Mouse (Mus musculus): Measurements from ENCODE around the gene Nap1l1. TPM values are rescaled to one million over a fixed set of nuclear protein-coding genes. Genes with fewer than 3 reads are reported as not detected.
"Not testable (repeated sequence)": the region's sequence is repeated elsewhere in the genome, so short reads cannot be mapped to it uniquely, and the experiment has no call there.

Gene Nap1l1
- polyA plus RNA-seq (2012; ENCODE audit: insufficient read depth, insufficient read length, low replicate concordance, missing spikeins): not detected in 2 replicates

DNA sequence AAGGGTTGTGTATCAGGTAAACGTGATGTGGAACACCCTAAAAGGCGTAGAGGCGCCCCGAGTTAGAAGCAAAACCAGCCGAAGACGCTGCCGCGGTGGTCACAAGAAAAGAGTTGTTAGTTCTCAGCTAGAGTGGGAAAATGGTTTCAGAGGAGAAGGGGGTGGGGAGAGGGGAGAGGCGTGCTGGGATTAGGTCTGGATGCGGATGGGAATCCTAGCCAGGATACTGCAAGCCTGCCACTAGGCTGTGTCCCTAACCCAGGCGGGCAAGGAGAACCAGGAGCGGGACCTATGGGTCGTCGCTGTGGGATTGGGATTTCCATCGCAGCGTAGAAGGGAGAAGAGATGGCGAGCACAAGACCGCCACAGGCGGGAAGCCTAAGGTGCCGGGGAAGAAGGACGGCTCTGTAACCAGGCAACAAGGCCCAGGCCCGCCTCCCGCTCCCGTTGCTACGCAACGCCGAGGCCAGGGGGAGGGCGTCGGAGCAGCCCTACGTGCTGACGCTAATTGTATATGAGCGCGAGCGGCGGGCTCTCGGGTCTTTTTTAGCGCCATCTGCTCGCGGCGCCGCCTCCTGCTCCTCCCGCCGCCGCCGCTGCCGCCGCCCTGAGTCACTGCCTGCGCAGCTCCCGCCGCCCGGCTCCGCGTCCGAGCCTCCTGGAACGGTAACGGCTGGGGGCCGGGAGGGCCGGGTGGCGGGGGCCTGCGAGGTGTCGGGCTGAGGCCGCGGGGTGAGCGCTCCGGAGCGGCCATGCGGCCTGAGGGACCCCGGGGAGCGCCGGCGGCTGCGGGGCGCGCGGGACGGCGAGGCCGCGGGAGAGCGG, at the start of gene Nap1l1:
TSS of gene Nap1l1 (plus strand) at position 538 of the 825 bp plus-strand sequence.
- Histone ChIP-seq H3K4me1 (ENCODE audit: control insufficient read depth, insufficient read depth, low read length) (0 out of 2 replicates have a peak, but pooled peaks cover 3% of the 10 kb centered on the region), H3K4me3 (ENCODE audit: insufficient read depth, low read depth, low read length) (peak within 1 kb of the TSS; percentile 99), H3K27ac (ENCODE audit: insufficient read depth, low read depth, low read length) (peak within 1 kb of the TSS; percentile 97)
- whole genome bisulfite sequencing: 2% methylated on average over 80 of the region's 80 CpGs
- TF ChIP-seq POLR2A (IDR thresholded peaks at IDR 0.05; ENCODE audit: insufficient read depth, low read depth, low read length) (peak; percentile 78; the same call in 1 of the 2 replicates), CTCF (IDR thresholded peaks at IDR 0.05; ENCODE audit: insufficient read depth, low read depth, low read length) (no peak)

DNA sequence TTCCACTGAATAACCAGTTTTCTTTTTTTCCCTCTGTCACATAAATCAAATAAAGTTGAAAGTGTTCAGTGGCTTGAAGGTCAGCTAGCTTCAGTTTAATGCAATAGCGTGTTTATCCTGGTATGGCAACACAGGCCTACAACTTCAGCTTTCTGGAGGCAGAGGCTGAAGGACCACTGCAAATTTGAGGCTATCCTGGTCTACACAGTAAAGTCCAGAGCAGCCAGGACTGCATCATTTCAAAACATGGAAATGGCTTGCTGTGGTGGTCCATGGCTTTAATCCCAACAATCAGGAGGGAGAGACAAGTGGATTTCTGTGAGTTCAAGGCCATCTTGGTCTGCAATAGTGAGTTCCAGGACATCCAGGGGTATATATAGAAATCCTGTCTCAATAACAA, 46.5 kb upstream of the Nap1l1 start:
- WGBS: 93% methylated on average over 1 of the region's 1 CpGs
- Histone ChIP-seq H3K27ac (ENCODE audit: insufficient read depth, low read depth, low read length) (no peak overlapping the region), H3K4me3 (ENCODE audit: insufficient read depth, low read depth, low read length) (no peak overlapping the region), H3K4me1 (ENCODE audit: control insufficient read depth, insufficient read depth, low read length) (peaks cover 7% of the 10 kb centered on the region)
- TF ChIP-seq CTCF (IDR thresholded peaks at IDR 0.05; ENCODE audit: insufficient read depth, low read depth, low read length) (no peak), POLR2A (IDR thresholded peaks at IDR 0.05; ENCODE audit: insufficient read depth, low read depth, low read length) (no peak)

DNA sequence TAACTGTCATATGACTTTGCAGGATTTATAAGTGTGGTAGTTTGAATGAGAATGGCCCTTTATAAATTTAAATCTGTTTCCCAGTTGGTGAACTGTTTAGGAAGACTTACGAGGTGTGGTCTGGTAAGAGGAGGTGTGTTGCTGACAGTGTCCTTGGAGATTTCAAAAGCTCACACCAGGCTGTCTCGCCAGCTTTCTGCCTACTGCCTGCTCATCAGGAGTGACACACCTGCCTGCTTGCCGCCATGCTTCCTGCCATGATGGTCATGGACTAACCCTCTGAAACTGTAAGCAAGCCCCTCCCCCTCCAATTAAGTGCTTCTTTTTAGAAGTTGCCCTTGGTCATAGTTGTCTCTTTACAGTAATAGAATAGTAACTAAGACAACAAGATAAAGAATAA, 39.5 kb upstream of the Nap1l1 start:
- Histone ChIP-seq H3K4me3 (ENCODE audit: insufficient read depth, low read depth, low read length) (no peak overlapping the region), H3K4me1 (ENCODE audit: control insufficient read depth, insufficient read depth, low read length) (no peaks in the 10 kb centered on the region), H3K27ac (ENCODE audit: insufficient read depth, low read depth, low read length) (no peak overlapping the region)
- WGBS: 96% methylated on average over 3 of the region's 3 CpGs
- TF ChIP-seq CTCF (IDR thresholded peaks at IDR 0.05; ENCODE audit: insufficient read depth, low read depth, low read length) (no peak), POLR2A (IDR thresholded peaks at IDR 0.05; ENCODE audit: insufficient read depth, low read depth, low read length) (no peak)

DNA sequence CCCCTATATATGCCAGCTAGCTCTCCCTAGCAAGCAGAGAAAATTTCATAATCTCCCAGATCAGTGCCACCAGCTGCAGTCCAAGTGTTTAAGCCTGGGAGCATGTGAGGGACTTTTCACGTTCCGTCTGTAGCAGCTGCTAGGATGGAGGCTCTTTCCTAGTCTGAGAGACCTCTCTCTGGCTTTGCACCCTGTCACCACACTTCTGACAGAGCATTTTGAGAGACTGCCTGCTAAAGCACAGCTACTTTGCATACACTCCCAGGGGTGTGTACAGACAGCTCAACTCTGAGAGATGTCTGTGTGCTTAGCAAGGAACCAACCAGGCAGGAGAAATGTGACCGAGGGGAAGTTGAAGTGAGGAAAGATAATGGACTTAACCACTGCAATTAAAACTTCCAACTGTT, 32.0 kb upstream of the Nap1l1 start:
- no peaks in the 10 kb centered on the region for H3K4me1 ChIP-seq (ENCODE audit: control insufficient read depth, insufficient read depth, low read length)
- 62% methylated on average over 3 of the region's 3 CpGs for WGBS
- no peak for TF ChIP-seq POLR2A (IDR thresholded peaks at IDR 0.05; ENCODE audit: insufficient read depth, low read depth, low read length)
- no peak for TF ChIP-seq CTCF (IDR thresholded peaks at IDR 0.05; ENCODE audit: insufficient read depth, low read depth, low read length)

DNA sequence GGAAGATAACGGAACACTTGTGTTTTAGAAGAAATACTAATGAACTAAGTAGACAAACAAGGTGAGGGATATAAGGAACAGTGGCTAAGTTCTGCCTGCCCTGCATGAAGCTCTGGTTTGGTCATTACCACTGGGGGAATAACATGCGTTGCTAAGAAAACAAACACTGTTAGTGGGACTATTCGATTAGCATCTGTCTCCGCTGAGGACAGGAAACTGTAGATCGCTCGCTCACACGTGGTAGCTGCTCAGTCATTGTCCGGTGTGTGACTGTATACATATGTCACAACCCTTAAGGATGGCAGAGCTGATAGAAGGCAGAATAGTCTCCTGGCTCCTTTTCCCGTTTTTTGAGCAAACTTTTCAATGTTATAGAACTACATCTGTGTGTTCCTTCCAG, 28.8 kb upstream of the Nap1l1 start:
- no peaks in the 10 kb centered on the region for H3K4me1 ChIP-seq (ENCODE audit: control insufficient read depth, insufficient read depth, low read length)
- WGBS: 92% methylated on average over 9 of the region's 9 CpGs
- TF ChIP-seq CTCF (IDR thresholded peaks at IDR 0.05; ENCODE audit: insufficient read depth, low read depth, low read length): no peak
- TF ChIP-seq POLR2A (IDR thresholded peaks at IDR 0.05; ENCODE audit: insufficient read depth, low read depth, low read length): no peak
- H3K27ac ChIP-seq (ENCODE audit: insufficient read depth, low read depth, low read length): no peak overlapping the region
- no peak overlapping the region for H3K4me3 ChIP-seq (ENCODE audit: insufficient read depth, low read depth, low read length)

More for the DNA sequence above, 32.0 kb upstream of the Nap1l1 start:
- Histone ChIP-seq H3K27ac (ENCODE audit: insufficient read depth, low read depth, low read length) (no peak overlapping the region), H3K4me3 (ENCODE audit: insufficient read depth, low read depth, low read length) (no peak overlapping the region)

DNA sequence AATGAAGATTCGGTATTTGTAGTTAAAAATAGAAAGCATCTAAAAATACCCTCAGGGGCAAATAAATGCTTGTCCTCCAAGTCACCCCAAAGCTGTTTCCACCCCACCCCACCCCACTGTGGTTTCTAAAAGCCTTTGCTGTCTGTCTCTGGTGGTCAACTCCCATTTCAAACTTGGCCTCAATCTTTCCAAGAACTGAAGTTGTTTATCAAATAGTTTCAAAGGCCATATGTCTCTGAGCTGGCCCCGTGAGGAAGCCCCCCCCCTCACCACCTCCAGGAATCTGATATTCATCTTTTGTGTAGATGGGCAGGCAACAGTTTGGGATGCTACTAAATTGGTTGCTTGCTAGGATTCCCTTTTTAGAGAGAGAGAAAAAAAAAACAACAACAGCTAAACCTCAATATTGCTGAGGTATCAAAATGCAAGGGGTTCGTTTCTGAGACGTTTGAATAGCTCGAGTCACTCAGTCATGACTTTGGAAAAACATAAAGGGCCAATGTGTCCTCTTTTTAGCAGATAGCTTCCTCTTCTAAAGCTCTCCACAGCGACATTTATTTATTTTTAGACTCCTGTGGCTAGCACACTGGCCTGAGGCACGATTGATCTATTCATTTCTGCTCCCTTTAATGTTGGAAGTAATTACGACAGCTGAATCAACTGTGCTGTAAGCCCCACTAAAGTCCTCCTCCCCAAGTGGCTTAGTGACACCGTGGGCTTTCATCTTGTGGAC, 26.9 kb upstream of the Nap1l1 start:
- no peak for TF ChIP-seq CTCF (IDR thresholded peaks at IDR 0.05; ENCODE audit: insufficient read depth, low read depth, low read length)
- WGBS: 31% methylated on average over 9 of the region's 9 CpGs
- Histone ChIP-seq H3K4me3 (ENCODE audit: insufficient read depth, low read depth, low read length) (no peak overlapping the region), H3K27ac (ENCODE audit: insufficient read depth, low read depth, low read length) (no peak overlapping the region), H3K4me1 (ENCODE audit: control insufficient read depth, insufficient read depth, low read length) (no peaks in the 10 kb centered on the region)

DNA sequence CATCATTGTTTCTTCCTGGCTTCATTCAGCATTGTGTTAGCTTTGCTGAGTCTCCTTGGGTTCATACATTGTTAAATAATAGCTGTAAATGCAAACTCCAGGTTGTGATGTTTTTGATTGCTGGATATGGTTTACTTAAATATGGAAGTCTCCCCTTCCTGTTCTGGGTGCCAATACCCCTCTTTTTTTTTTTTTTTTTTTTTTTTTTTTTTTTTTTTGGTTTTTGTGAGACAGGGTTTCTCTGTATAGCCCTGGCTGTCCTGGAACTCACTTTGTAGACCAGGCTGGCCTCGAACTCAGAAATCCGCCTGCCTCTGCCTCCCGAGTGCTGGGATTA, 26.4 kb upstream of the Nap1l1 start:
- H3K4me3 ChIP-seq (ENCODE audit: insufficient read depth, low read depth, low read length); H3K4me1 ChIP-seq (ENCODE audit: control insufficient read depth, insufficient read depth, low read length); H3K27ac ChIP-seq (ENCODE audit: insufficient read depth, low read depth, low read length): not testable (repeated sequence)
- WGBS: 93% methylated on average over 3 of the region's 3 CpGs

DNA sequence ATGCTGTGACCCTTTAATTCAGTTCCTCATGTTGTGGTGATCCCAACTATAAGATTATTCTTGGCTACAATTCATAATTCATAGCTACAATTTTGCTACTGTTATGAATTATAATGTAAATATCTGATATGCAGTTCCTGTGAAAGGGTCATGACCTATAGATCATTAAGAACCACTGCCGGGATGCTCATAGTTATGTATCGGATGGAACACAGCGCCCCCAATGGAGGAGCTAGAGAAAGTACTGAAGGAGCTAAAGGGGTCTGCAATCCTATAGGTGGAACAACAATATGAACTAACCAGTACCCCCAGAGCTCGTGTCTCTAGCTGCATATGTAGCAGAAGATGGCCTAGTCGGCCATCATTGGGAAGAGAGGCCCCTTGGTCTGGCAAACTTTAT, 23.4 kb upstream of the Nap1l1 start:
- WGBS: 76% methylated on average over 5 of the region's 5 CpGs
- H3K4me1 ChIP-seq (ENCODE audit: control insufficient read depth, insufficient read depth, low read length); H3K4me3 ChIP-seq (ENCODE audit: insufficient read depth, low read depth, low read length); H3K27ac ChIP-seq (ENCODE audit: insufficient read depth, low read depth, low read length): not testable (repeated sequence)

DNA sequence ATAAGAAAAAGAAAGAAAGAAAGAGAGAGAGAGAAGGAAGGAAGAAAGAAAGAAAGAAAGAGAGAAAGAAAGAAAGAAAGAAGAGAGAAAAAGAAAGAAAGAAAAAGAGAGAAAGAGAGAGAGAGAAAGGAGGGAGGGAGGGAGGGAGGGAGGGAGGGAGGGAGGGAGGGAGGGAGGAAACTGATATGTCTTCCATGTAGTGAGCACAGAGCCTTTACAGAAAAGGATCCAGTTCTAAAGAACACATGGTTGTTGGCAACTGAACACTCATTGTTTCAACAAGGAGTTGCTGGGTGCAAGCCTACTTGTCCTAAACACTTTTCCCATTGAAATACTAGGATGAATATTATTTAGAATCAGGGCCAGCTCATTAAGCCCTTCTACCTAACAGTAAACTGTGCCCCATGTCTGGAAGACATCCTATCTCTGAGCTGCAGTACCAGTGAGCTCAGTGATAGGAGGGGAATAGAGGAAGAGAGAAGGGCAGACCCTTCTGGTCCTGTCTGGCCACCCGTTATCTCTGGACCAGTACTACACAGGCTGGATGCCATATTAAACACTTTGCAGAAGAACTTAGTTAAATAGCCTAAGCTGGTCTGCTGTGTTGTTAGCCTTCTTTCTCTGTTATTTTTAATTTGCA, 21.2 kb upstream of the Nap1l1 start:
- Histone ChIP-seq H3K27ac (ENCODE audit: insufficient read depth, low read depth, low read length) (no peak overlapping the region), H3K4me1 (ENCODE audit: control insufficient read depth, insufficient read depth, low read length) (no peaks in the 10 kb centered on the region), H3K4me3 (ENCODE audit: insufficient read depth, low read depth, low read length) (no peak overlapping the region)
- TF ChIP-seq CTCF (IDR thresholded peaks at IDR 0.05; ENCODE audit: insufficient read depth, low read depth, low read length) (no peak), POLR2A (IDR thresholded peaks at IDR 0.05; ENCODE audit: insufficient read depth, low read depth, low read length) (no peak)
- 97% methylated on average over 1 of the region's 1 CpGs for WGBS

Measured in olfactory bulb, adult 2 months (tissue).